Mouse (Mus musculus): ENCODE data around the gene Greb1.

Greb1 gene

GRCm38 (mm10) chr12:16803956-16804430, 3.3 kb upstream of the Greb1 start:
- DNase-seq = no peak

GRCm38 (mm10) chr12:16803237-16803955, 2.7 kb upstream of the Greb1 start:
- no peak for DNase-seq

GRCm38 (mm10) chr12:16800959-16801315, 251 bp upstream of the Greb1 start:
- no peak for DNase-seq

DNA sequence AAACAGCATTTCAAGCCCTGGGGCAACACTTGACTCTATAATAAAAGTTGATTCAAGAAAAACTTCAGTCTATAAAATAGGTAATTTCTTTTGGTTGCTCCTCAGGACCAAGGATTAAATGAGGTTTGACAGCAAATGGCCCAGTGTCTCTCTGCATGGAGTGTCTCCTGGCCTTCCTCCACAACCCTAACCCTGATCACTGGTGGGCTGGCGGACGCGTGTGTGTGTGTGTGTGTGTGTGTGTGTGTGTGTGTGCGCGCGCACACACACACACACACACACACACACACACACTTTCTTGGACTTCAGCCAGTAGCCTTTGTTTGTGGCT, 793 bp downstream of the Greb1 start:
- DNase-seq = no peak

DNA sequence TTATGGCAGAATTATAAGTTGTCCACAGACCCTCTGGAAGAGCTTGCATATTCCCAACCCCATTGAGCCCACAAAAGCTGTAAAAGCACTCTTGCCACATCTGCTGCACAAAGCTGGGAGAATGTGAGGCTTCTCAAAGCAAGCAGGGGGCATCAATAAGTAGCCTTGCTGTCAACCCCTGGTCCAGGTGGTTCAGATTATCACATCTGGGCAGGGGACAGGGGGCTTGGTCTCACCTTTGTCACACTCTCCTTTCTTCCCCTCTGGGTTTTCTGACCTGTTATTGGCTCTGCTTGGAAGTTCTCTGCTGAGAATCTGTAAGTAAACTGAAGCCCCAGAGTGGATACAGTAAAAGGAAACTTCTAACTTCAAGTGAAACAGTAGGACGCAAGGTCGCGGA, 1.8 kb downstream of the Greb1 start:
- DNase-seq = no peak

DNA sequence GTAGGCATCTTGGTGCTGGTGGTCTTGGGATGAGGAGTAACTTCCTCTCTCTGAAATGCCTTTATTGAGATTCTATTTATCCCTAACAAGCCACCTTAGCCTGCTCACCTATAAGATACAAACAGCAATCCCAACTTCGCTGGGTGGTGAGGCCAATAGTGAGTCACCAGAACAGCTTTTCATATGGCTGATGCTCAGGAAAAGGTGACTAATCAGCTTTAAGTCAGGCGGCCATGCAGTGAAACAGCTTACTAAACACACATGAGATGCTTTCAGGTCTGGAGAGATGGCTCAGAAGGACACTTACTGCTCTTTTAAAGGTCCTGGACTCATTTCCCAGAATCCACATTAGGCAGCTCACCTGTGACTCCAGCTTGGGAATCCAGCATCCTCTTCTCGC, 4.9 kb downstream of the Greb1 start:
- DNase-seq = no peak

- DNase-seq = no peak
These were observed 7.3 kb downstream of the Greb1 start for GRCm38 (mm10) chr12:16793371-16793770.

DNA sequence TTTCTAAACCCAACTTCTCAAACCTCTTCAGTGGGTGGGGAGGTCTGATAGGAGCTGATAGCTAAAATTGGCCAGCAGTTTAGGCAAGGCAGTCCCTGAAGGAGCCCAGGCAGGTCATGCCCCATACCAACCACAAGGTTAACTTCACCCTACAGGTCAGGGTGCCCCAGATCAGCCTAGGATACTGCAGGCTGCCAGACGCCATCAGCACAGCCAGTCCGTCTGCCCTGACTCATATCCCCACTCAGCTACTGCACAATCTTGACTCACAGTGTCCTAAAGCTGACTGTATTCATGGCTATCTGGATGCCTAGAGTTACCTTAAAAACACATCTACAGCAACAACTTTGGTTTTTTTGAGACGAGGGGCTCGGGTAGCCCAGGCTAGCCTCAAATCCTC, 10.2 kb downstream of the Greb1 start:
- no peak for DNase-seq

- no peak for DNase-seq
These were observed 10.9 kb downstream of the Greb1 start for GRCm38 (mm10) chr12:16789756-16790155.

DNA sequence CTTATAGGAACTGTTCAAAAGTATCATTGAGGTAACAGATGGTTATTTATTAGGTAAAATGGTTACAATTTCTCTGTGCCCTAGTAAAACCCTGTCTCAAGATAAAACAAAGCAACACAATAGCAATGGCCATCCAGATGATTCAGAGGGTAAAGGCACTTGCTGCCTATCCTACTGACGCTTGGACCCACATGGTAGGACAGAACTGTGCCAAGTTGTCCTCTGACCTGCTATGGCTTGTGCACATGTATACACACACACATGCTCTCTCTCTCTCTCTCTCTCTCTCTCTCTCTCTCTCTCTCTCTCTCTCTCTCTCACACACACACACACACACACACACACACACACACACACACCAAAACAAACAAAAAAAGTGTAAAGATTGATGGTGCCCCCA, 11.5 kb downstream of the Greb1 start:
- DNase-seq = no peak

GRCm38 (mm10) chr12:16788600-16788999, 12.1 kb downstream of the Greb1 start:
- no peak for DNase-seq

DNA sequence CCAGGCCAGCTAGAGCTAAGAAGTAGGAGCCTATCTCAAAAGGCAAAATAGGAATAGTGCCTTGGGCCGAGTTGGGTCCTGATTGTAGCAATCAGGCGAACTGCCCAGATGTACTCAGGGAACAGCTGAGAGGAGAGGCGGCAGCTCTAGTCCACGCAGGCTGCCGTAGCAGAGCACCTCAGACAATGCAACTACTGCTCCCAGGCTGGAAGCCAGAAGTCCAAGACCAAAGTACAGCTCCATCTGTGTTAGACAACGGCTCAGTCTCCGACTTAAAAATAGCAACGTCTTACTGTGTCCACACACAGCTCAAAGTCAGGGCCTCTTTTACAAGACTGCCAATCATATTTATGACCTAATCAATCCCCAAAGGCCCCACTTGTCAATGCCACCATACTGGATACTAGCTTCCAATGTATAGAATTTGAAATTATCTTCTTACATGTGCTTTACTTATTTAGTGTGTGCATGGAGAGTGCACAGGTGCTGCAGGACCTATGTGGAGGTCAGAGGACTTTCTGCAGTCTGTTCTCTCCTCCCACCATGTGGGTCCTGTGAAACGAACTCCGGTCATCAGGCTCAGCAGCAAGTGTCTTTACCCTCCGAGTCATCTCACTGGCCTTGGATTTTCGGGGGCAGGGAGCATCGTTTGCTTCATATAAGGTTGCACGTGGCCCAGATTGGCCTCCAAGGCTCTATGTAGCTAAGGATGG, 19.5 kb downstream of the Greb1 start:
- DNase-seq = no peak

- no peak for DNase-seq
These were observed 20.4 kb downstream of the Greb1 start for GRCm38 (mm10) chr12:16780320-16780719.

DNA sequence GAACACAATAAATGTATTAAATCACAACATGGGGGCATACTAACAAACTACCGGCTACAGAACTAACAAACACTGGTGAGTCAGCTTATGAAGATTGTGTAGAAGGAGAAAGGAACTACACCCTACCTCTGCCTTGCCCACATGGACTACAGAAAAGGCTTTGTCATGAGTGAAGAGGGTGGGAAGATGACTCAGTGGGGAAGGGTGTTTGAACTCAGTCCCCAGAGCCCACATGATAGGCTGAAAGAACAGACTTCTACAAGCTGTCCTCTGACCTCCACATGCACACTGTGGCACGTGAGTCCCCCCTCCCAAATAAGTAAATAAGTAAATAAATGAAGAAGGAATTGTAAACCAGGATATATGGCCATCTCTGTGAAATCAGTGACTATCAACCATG, 21.5 kb downstream of the Greb1 start:
- DNase-seq = no peak

- no peak for DNase-seq
These were observed 22.2 kb downstream of the Greb1 start for GRCm38 (mm10) chr12:16778523-16778922.

DNA sequence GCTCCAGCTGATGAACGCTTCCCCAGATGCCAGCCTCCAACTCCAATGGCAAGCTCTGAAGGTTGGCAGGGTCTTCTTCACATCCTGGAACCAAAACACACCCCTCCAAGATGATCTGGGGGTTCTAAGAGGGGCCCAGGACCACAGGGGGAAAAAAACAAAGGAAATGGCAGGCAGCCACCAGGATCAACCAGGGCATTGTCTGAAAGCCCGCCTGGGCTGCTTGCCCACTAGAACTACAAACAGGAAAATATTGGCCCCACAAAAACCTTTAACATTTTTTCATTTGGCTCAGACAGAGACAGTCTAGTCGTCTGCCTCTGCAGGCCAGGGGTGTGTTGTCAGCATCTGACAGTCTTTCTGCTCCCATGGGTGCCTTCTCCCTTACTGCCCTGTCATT, 25.3 kb downstream of the Greb1 start:
- no peak for DNase-seq

DNA sequence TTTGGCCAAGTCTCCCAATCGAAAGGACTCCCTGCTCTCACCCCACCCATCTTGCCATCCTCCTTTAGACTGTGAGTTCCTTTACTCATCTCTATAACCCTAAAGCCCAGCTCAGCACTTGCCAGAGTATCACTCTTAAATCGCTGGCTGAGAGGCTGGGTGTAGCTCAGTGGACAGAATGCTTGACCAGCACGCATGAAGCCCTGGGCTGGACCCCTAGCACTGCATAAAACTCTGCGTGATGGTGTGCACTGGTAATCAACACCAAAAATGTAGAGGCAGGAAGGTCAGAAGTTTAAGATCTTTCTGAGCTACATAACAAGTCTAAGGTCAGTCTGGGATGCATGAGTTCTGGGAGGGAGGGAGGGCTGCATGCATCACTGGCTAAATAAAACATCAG, 26.1 kb downstream of the Greb1 start:
- no peak for DNase-seq

GRCm38 (mm10) chr12:16769601-16770165, 31.0 kb downstream of the Greb1 start:
- DNase-seq = no peak

DNA sequence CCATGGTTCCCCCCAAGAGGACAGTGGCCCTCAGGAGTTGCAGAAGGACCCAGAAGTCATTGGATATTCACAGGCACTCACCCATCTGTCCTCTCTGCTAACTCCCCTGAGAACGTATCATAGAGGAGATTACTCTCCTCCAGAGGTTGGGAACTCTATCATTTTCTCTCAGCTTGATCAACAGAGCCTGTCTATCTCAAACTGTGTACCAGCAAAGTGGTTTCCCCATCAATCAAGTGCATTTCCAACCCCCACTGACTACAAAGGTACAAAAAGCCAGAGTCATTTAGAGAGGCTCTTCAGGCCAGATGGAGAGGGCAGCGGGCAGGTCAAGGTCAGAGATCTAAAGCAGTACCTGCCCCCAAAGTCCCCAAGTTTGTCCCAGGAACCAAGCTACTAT, 32.0 kb downstream of the Greb1 start:
- no peak for DNase-seq

- no peak for DNase-seq
These were observed 32.4 kb downstream of the Greb1 start for GRCm38 (mm10) chr12:16768251-16768650.

- no peak for DNase-seq
These were observed 35.8 kb downstream of the Greb1 start for GRCm38 (mm10) chr12:16764776-16765445.

DNA sequence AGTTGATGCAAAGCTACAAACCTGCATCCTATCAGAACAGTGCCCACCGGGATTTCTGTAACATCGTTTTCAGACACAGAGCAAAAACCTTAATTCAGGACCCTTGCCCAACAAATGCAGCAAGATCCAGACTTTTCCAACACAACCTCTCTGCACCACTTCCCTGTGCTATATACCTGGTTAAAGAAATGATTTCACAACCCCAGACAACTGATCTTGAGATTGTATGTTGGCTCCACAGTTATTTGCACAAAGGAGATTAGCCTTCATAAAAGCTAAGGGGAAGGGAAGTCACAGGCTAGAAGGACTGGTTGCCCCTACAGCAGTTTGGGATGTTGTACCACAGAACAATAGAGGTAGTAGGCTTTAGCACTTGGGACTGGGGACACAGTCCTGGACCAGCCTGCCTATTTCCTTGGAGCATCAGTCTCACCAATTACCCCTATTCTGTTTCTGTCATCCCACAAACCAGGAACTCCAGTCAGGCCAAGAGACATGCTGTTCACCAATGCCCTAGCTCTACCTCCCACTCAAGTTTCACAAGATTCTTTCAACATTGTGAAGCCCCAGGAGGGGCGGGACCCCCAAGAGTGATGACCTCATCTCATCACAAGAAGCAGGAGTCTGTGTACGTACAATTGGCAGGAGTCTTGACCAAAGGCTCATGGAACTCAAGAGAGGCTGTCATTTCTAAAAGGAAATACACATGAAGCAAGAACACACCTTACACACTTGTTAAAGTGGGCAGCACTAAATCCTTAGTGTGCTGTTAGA, 36.9 kb downstream of the Greb1 start:
- DNase-seq = no peak

DNA sequence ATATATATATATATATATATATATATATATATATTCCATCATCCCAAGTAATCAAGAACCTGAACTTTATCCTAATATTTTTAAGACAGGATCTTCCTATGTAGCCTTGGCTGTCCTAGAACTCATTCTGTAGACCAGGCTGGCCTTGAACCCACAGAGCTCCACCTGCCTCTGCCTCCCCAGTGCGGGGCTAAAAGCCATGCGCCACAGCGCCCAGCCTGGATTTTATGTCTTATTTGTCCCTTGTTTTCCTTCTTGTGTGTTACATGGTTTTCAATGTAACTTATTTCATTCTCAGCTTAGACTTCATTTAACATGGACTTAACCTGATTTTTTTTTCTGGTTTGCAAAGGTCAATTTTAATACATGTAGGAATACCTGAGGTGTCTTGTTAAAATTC, 39.2 kb downstream of the Greb1 start:
- no peak for DNase-seq
